Mouse (Mus musculus) stomach, postnatal 0 days (tissue): Measurements from ENCODE around the gene Ctnnd2.

ENCODE experiments used
- CTCF ChIP-seq: IDR thresholded peaks from 2 replicates; pipeline ENCODE4 v1.5.1; 2016; ENCODE audit warnings: antibody characterized with exemption, low read depth, mild to moderate bottlenecking, moderate library complexity
- EP300 ChIP-seq: optimal IDR thresholded peaks from 2 replicates; pipeline ENCODE3; 2016; ENCODE audit warnings: antibody characterized with exemption

DNA sequence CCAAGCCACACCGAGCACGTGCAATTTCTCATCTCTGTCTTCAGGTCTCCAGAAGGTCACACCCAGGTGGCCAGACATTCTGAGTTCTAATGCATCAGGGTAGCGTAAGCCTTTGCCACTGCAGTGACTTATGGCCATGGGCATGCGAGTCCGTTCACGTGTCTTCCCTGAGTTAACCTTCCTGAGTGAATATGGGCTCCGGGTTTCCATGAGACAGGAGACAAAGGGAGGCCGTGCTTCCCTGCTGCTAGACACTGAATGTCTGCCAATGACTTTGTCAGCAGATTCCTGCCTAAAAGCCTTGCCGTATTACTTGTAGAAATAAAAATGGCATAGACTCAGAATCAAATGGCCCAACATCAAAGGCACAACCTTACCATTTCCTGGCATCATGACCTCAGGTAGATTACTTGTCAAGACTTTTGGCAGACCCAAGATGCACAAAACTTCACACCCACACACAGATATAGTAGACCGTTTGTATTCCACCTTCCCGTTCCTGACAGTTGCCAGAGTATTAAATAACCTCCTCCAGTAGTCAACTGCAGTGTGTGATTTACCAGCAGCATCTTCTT, 804.9 kb downstream of the Ctnnd2 start:
- TF ChIP-seq CTCF (no peak), EP300 (no peak)
